Mouse (Mus musculus): ENCODE data around the gene Rpp38. TPM values are rescaled to one million over a fixed set of nuclear protein-coding genes. Genes with fewer than 3 reads are reported as not detected.
A peak's percentile ranks its signal among the peaks of the same experiment; 100 is the strongest.

Rpp38 gene
- polyA plus RNA-seq, 1 experiment from 2014 or later = 15.6 TPM

DNA sequence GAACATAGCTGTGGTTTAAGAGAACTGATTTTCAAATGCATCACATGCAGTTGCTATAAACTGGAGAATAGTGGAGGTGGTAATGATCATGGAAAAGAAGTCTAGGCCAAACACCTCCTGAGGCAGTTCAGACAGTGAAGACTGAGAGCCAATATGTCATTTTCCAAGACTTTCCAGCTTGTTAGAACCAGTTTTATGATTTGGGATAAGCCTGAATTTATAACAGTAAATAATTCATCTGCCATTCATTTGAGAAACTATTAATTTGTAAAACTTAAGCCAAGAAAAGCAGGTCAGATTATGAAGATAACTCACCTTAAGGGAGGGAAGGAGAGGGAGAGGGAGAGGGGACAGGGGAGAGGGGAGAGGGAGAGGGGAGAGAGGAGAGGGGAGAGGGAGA lies 20.7 kb upstream of the Rpp38 start:
- no peak for ATAC-seq
- no peak for TF ChIP-seq CTCF (IDR thresholded peaks at IDR 0.05; ENCODE audit: low read depth)

DNA sequence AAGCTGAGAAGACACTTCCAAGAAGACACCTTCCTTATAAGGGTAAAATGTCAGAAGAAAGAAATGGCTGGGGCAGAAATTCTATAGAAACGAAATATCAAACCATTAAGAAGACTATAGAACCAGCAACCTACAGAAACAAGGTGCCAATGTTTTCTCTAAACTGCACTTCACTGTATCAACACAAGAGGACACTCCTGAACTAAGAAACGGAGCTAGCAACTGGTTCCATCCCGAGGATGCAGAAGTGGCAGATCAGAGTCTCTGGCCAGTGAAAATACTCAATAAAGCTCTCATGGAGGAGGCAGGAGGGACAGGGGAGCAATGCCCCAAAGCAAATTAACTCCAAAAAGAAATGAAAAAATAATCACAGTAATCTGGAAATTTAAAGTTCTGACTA lies 16.5 kb upstream of the Rpp38 start:
- H3K4me1 ChIP-seq (replicated peaks; ENCODE audit: control insufficient read depth, insufficient read depth, low read length) = no peaks in the 10 kb centered on the region
- no peak for ATAC-seq
- 18% methylated on average over 3 of the region's 3 CpGs for WGBS

More for the DNA sequence above, 20.7 kb upstream of the Rpp38 start:
- Histone ChIP-seq H3K4me2 (replicated peaks; ENCODE audit: low read depth) (no peak overlapping the region), H3K27me3 (replicated peaks; ENCODE audit: control insufficient read depth, insufficient read depth, low read length) (no peaks in the 10 kb centered on the region; the same call in 1 of the 2 replicates), H3K36me3 (ENCODE audit: control insufficient read depth, insufficient read depth) (no peaks in the 10 kb centered on the region), H3K4me1 (replicated peaks; ENCODE audit: control insufficient read depth, insufficient read depth, low read length) (0 out of 2 replicates have a peak, but pooled peaks cover 3% of the 10 kb centered on the region), H3K27ac (ENCODE audit: low read depth, low read length) (no peak overlapping the region), H3K9me3 (ENCODE audit: control insufficient read depth) (0 out of 2 replicates have a peak, but pooled peaks cover 5% of the 10 kb centered on the region), H3K4me3 (ENCODE audit: low read depth, low read length) (no peak overlapping the region), H3K9ac (ENCODE audit: low read depth, low read length) (no peak overlapping the region)

DNA sequence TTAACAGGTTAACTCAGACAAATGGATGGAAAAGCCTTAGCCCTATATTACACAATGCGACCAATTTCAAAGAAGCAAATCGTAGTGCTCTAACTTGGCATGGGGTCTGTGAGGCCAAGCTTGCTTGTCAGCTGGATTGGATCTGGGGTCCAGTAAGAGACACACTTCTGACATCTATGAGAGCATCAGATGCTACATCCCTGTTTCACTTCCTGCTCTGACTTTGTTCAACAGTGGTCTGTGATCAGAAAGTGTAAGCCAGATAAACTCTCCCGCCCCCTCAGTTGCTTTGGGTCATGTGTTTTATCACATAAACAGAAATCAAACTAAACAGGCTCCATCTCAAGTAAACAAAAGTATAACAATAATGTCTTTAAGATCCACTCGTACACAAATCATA lies 16.0 kb upstream of the Rpp38 start:
- Histone ChIP-seq H3K36me3 (ENCODE audit: control insufficient read depth, insufficient read depth) (no peaks in the 10 kb centered on the region), H3K4me2 (replicated peaks; ENCODE audit: low read depth) (no peak overlapping the region), H3K9ac (ENCODE audit: low read depth, low read length) (no peak overlapping the region), H3K27ac (ENCODE audit: low read depth, low read length) (no peak overlapping the region), H3K9me3 (ENCODE audit: control insufficient read depth) (0 out of 2 replicates have a peak, but pooled peaks cover 5% of the 10 kb centered on the region), H3K4me3 (ENCODE audit: low read depth, low read length) (no peak overlapping the region), H3K27me3 (replicated peaks; ENCODE audit: control insufficient read depth, insufficient read depth, low read length) (no peaks in the 10 kb centered on the region), H3K4me1 (replicated peaks; ENCODE audit: control insufficient read depth, insufficient read depth, low read length) (no peaks in the 10 kb centered on the region)
- 67% methylated on average over 4 of the region's 4 CpGs for WGBS
- ATAC-seq = no peak
- no peak for TF ChIP-seq CTCF (IDR thresholded peaks at IDR 0.05; ENCODE audit: low read depth)

More for the DNA sequence above, 16.5 kb upstream of the Rpp38 start:
- no peaks in the 10 kb centered on the region for H3K36me3 ChIP-seq (ENCODE audit: control insufficient read depth, insufficient read depth)
- 0 out of 2 replicates have a peak, but pooled peaks cover 5% of the 10 kb centered on the region for H3K9me3 ChIP-seq (ENCODE audit: control insufficient read depth)
- H3K27me3 ChIP-seq (replicated peaks; ENCODE audit: control insufficient read depth, insufficient read depth, low read length) = no peaks in the 10 kb centered on the region
- no peak overlapping the region for H3K9ac ChIP-seq (ENCODE audit: low read depth, low read length)
- TF ChIP-seq CTCF (IDR thresholded peaks at IDR 0.05; ENCODE audit: low read depth) = peak; percentile 89
- no peak overlapping the region for H3K4me3 ChIP-seq (ENCODE audit: low read depth, low read length)
- no peak overlapping the region for H3K4me2 ChIP-seq (replicated peaks; ENCODE audit: low read depth)
- no peak overlapping the region for H3K27ac ChIP-seq (ENCODE audit: low read depth, low read length)

DNA sequence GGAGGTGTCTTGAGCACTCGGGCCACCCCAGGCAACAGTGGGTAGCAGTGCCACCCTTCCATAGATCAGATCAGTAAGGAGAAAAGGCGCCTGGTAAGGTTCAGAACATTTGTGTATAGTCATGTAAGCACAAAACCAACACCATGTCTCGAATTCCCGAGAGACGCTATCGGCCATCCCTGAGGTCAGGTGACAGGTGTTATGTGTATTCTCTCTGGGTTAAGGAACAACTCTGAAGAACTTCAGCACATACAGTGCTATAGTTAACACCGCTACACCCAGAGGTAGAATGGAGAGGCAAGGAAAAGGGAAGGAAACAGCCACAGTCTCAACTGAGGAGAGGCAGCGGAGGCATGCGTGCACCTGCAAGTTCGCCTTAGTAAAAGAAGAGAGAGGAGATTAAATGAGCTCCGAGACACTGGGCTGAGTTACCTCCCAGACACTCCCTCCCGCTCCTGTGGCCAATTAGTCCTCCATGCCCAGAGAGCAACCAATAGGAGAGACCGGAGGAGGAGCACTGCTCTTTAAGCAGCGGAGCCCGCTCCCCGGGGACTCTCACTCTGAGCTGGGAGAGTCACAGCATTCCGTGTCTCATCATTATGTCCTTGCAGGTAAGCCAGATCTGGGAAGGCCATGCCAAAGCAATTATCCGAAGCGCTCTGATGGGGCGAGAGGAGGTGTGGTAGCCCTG lies 3.3 kb upstream of the Rpp38 start, which contains the start of gene Acbd7:
Acbd7 (plus strand) TSS at position 558 of the 691 bp plus-strand sequence.
- H3K27ac ChIP-seq (ENCODE audit: low read depth, low read length) = 0 out of 2 replicates have a peak within 1 kb of the TSS, but pooled peaks have one; percentile 5
- peak within 1 kb of the TSS; percentile 8; the same call in 1 of the 2 replicates for H3K9ac ChIP-seq (ENCODE audit: low read depth, low read length)
- H3K4me1 ChIP-seq (replicated peaks; ENCODE audit: control insufficient read depth, insufficient read depth, low read length) = peaks cover 3% of the 10 kb centered on the region; the same call in 1 of the 2 replicates
- peak within 1 kb of the TSS; percentile 68 for H3K4me2 ChIP-seq (replicated peaks; ENCODE audit: low read depth)
- H3K27me3 ChIP-seq (replicated peaks; ENCODE audit: control insufficient read depth, insufficient read depth, low read length) = no peaks in the 10 kb centered on the region
- no peak for TF ChIP-seq CTCF (IDR thresholded peaks at IDR 0.05; ENCODE audit: low read depth)
- peak; percentile 44 for ATAC-seq
- 4% methylated on average over 20 of the region's 20 CpGs for WGBS
- no peaks in the 10 kb centered on the region for H3K9me3 ChIP-seq (ENCODE audit: control insufficient read depth)
- H3K36me3 ChIP-seq (ENCODE audit: control insufficient read depth, insufficient read depth) = no peaks in the 10 kb centered on the region
- H3K4me3 ChIP-seq (ENCODE audit: low read depth, low read length) = peak within 1 kb of the TSS; percentile 35

DNA sequence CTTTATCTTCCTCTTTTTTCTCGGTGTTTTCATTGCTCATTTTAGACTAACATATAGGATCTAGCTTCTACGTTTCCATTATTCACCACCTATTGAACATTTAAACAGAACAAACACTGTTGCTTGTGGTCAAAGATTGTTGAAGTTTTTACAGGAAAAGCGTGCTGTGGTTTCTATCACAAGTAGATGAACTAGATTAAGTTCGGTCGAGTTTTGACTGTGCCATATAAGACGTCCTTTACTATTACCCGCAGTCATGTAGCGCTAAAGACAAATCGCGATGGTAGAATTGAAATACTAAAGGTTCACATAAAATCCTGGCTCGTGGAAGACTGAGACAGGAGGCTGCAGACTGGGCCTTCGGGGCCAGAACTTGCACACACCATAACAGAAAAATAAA lies 1.3 kb upstream of the Rpp38 start:
- no peaks in the 10 kb centered on the region for H3K9me3 ChIP-seq (ENCODE audit: control insufficient read depth)
- TF ChIP-seq CTCF (IDR thresholded peaks at IDR 0.05; ENCODE audit: low read depth) = no peak
- no peak overlapping the region for H3K9ac ChIP-seq (ENCODE audit: low read depth, low read length)
- 91% methylated on average over 12 of the region's 12 CpGs for WGBS
- H3K27me3 ChIP-seq (replicated peaks; ENCODE audit: control insufficient read depth, insufficient read depth, low read length) = no peaks in the 10 kb centered on the region
- H3K27ac ChIP-seq (ENCODE audit: low read depth, low read length) = no peak overlapping the region
- H3K4me2 ChIP-seq (replicated peaks; ENCODE audit: low read depth) = no peak overlapping the region
- ATAC-seq = no peak
- no peak overlapping the region for H3K4me3 ChIP-seq (ENCODE audit: low read depth, low read length)
- H3K4me1 ChIP-seq (replicated peaks; ENCODE audit: control insufficient read depth, insufficient read depth, low read length) = peaks cover 3% of the 10 kb centered on the region; the same call in 1 of the 2 replicates
- peaks cover 7% of the 10 kb centered on the region for H3K36me3 ChIP-seq (ENCODE audit: control insufficient read depth, insufficient read depth)

DNA sequence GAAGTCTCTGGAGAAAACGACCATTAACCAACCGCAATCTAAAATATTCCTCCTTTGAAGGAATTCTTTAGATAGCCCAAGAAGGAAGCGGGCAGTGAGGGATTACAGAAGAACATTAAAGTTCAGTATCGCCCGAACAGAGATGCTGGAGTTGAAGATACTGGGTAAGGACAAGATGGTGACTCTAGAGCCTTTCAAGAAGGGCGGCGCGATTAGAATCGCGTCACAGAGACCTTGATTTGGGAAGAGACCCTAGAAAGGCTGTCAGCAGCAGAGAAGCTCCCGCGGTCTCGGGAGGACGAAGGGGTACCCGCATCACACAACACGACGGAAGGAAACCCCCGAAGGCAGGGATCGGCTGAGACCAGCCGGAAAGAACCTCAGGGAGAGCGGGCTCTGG lies 387 bp downstream of the Rpp38 start:
- peak; percentile 1 for ATAC-seq
- peak overlapping the region; percentile 84 for H3K27ac ChIP-seq (ENCODE audit: low read depth, low read length)

More for the DNA sequence above, 387 bp downstream of the Rpp38 start:
- H3K9me3 ChIP-seq (ENCODE audit: control insufficient read depth) = no peaks in the 10 kb centered on the region
- peak overlapping the region; percentile 84 for H3K4me2 ChIP-seq (replicated peaks; ENCODE audit: low read depth)
- H3K4me1 ChIP-seq (replicated peaks; ENCODE audit: control insufficient read depth, insufficient read depth, low read length) = peaks cover 3% of the 10 kb centered on the region; the same call in 1 of the 2 replicates
- H3K36me3 ChIP-seq (ENCODE audit: control insufficient read depth, insufficient read depth) = peaks cover 11% of the 10 kb centered on the region
- H3K4me3 ChIP-seq (ENCODE audit: low read depth, low read length) = peak overlapping the region; percentile 76
- no peak for TF ChIP-seq CTCF (IDR thresholded peaks at IDR 0.05; ENCODE audit: low read depth)
- under 1% methylated on average over 21 of the region's 21 CpGs for WGBS
- no peaks in the 10 kb centered on the region for H3K27me3 ChIP-seq (replicated peaks; ENCODE audit: control insufficient read depth, insufficient read depth, low read length)
- peak overlapping the region; percentile 77 for H3K9ac ChIP-seq (ENCODE audit: low read depth, low read length)
